Mouse (Mus musculus): ENCODE results near the gene Kpna3. TPM values are rescaled to one million over a fixed set of nuclear protein-coding genes. Genes with fewer than 3 reads are reported as not detected.
"Not testable (repeated sequence)": the region's sequence is repeated elsewhere in the genome, so short reads cannot be mapped to it uniquely, and the experiment has no call there.

Kpna3 gene
- polyA plus RNA-seq, 1 experiment from 2014 or later = 65.2 TPM

DNA sequence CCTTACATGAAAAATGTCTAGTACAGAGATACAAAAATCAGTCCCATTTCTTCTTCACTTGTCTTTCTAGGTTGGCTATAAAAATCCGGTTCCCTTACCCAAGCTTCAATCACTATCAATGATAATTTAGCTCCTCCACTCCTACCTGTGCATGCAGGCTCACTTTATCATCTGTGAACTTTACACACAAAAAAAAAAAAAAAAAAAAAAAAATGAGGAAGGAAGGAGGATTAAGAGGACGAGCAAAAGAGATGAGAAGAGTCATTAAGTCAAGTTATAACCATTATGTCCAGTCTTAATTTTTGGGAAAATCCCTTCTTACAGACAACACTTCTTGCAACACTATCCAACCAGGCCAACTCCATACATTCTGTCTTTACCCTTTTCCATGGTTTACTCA, 2.8 kb downstream of the Kpna3 start:
- Histone ChIP-seq H3K27me3 (replicated peaks; ENCODE audit: control insufficient read depth, insufficient read depth, low read length) (no peaks in the 10 kb centered on the region), H3K27ac (ENCODE audit: low read depth, low read length) (no peak overlapping the region), H3K9me3 (ENCODE audit: control insufficient read depth, low read length) (no peaks in the 10 kb centered on the region), H3K4me1 (ENCODE audit: control insufficient read depth, insufficient read depth, low read depth, low read length) (peaks cover 19% of the 10 kb centered on the region), H3K9ac (ENCODE audit: low read depth, low read length) (no peak overlapping the region), H3K4me2 (ENCODE audit: low read length) (no peak overlapping the region), H3K36me3 (ENCODE audit: control insufficient read depth, insufficient read depth, low read length) (no peaks in the 10 kb centered on the region), H3K4me3 (ENCODE audit: low read length) (no peak overlapping the region)
- no peak for ATAC-seq
- WGBS = 73% methylated on average over 2 of the region's 2 CpGs

DNA sequence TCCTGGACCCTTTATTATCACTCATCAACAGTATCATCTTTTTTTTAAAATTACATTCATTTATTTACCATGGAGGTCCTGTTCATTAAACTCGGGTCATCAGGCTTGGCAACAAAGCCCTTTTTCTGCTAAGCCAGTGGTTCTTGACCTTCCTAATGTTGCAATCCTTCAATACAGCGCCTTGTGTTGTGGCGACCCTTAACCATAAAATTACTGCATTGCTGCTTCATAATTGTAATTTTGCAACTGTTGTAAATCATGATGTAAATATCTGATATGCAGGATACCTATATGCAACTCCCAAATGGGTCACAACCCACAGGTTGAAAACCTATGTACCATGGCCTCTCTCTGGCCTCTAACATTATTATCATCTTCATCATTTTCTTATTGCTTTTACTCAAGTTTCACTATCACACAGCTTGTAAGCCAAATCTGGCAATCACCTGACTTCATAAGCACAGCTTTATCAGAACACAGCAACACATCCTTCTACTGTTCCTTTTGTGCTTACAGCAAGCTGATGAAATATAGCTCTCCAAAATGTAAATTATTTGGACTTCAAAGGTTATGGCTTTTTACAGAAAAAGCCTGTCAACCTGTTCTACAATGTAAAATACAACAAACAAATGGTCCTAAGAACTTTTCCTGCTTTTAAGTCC, 11.4 kb downstream of the Kpna3 start:
- Histone ChIP-seq H3K27me3 (replicated peaks; ENCODE audit: control insufficient read depth, insufficient read depth, low read length) (no peaks in the 10 kb centered on the region), H3K4me3 (ENCODE audit: low read length) (no peak overlapping the region), H3K4me1 (ENCODE audit: control insufficient read depth, insufficient read depth, low read depth, low read length) (no peaks in the 10 kb centered on the region; the same call in 1 of the 2 replicates), H3K9ac (ENCODE audit: low read depth, low read length) (no peak overlapping the region), H3K4me2 (ENCODE audit: low read length) (no peak overlapping the region), H3K9me3 (ENCODE audit: control insufficient read depth, low read length) (no peaks in the 10 kb centered on the region), H3K36me3 (ENCODE audit: control insufficient read depth, insufficient read depth, low read length) (no peaks in the 10 kb centered on the region), H3K27ac (ENCODE audit: low read depth, low read length) (no peak overlapping the region)
- no peak for ATAC-seq
- WGBS = 71% methylated on average over 3 of the region's 3 CpGs

DNA sequence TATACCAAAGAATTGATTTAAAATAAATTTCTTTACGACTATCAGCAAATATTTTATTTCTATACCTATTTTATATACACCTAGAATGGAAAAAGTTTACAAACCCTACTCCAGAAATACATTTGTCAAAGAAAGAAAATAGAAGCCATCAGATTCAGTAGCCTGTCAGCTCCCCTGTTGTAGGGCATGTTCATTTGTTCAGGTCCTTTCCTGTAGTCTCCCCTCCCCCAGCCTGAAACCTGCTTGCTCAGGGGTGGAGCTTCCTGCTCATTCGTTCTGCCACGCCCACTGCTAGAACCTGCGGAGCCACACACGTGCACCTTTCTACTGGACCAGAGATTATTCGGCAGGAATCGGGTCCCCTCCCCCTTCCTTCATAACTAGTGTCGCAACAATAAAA, 12.6 kb downstream of the Kpna3 start:
- not testable (repeated sequence) for H3K4me1 ChIP-seq (ENCODE audit: control insufficient read depth, insufficient read depth, low read depth, low read length); H3K36me3 ChIP-seq (ENCODE audit: control insufficient read depth, insufficient read depth, low read length); H3K9ac ChIP-seq (ENCODE audit: low read depth, low read length); H3K4me3 ChIP-seq (ENCODE audit: low read length); H3K27ac ChIP-seq (ENCODE audit: low read depth, low read length); H3K27me3 ChIP-seq (replicated peaks; ENCODE audit: control insufficient read depth, insufficient read depth, low read length); H3K4me2 ChIP-seq (ENCODE audit: low read length); ATAC-seq; H3K9me3 ChIP-seq (ENCODE audit: control insufficient read depth, low read length)
- 48% methylated on average over 4 of the region's 8 CpGs for WGBS

DNA sequence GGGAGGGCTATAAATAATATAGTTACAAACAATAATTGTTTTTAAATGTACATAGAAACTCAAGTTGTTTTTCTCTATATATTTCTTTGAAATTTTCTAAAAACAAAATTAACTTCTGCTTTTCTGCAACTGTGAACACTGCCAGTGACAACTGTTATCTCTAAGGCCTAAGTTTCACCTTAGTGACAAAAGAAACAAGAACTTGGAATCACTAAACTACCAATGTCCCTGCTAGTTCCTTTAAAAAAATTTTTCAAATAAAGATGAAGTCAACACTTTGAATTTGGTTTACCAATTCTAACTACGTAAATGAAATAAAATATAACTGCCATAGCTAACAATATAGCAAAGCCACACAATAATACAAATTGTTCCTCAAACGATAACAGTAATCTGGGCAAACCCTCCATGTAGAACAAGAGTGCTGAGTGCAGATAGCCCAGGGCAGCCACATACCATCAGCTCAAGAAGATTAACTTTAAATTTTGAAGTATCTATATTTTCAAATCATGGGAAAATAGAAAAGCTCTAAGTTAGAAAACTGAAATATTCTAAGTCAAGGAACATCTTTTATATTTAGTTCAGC, 14.5 kb downstream of the Kpna3 start:
- Histone ChIP-seq H3K27me3 (replicated peaks; ENCODE audit: control insufficient read depth, insufficient read depth, low read length) (no peaks in the 10 kb centered on the region), H3K4me1 (ENCODE audit: control insufficient read depth, insufficient read depth, low read depth, low read length) (no peaks in the 10 kb centered on the region), H3K9me3 (ENCODE audit: control insufficient read depth, low read length) (no peaks in the 10 kb centered on the region), H3K36me3 (ENCODE audit: control insufficient read depth, insufficient read depth, low read length) (no peaks in the 10 kb centered on the region), H3K4me3 (ENCODE audit: low read length) (no peak overlapping the region), H3K4me2 (ENCODE audit: low read length) (no peak overlapping the region), H3K27ac (ENCODE audit: low read depth, low read length) (no peak overlapping the region), H3K9ac (ENCODE audit: low read depth, low read length) (no peak overlapping the region)
- 92% methylated on average over 2 of the region's 2 CpGs for WGBS
- ATAC-seq = no peak

DNA sequence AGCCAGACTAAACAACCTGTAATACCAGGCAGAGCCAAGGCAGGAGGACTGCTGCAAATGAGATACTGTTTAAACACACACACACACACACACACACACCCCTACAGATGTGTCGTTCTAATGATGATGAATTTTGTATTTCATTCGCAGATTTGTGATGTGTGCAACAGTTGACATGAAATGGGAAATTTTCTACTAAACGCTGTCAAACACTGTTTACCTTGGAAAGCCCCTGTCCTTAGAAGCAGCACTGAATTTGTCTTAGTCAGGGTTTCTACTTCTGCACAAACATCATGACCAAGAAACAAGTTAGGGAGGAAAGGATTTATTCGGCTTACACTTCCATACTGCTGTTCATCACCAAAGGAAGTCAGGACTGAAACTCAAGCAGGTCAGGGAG, 24.0 kb downstream of the Kpna3 start:
- Histone ChIP-seq H3K4me3 (ENCODE audit: low read length) (no peak overlapping the region), H3K4me1 (ENCODE audit: control insufficient read depth, insufficient read depth, low read depth, low read length) (peaks cover 4% of the 10 kb centered on the region), H3K27me3 (replicated peaks; ENCODE audit: control insufficient read depth, insufficient read depth, low read length) (no peaks in the 10 kb centered on the region), H3K4me2 (ENCODE audit: low read length) (no peak overlapping the region), H3K9me3 (ENCODE audit: control insufficient read depth, low read length) (no peaks in the 10 kb centered on the region), H3K36me3 (ENCODE audit: control insufficient read depth, insufficient read depth, low read length) (no peaks in the 10 kb centered on the region), H3K9ac (ENCODE audit: low read depth, low read length) (no peak overlapping the region), H3K27ac (ENCODE audit: low read depth, low read length) (no peak overlapping the region)
- ATAC-seq = no peak
- WGBS = 83% methylated on average over 4 of the region's 4 CpGs

DNA sequence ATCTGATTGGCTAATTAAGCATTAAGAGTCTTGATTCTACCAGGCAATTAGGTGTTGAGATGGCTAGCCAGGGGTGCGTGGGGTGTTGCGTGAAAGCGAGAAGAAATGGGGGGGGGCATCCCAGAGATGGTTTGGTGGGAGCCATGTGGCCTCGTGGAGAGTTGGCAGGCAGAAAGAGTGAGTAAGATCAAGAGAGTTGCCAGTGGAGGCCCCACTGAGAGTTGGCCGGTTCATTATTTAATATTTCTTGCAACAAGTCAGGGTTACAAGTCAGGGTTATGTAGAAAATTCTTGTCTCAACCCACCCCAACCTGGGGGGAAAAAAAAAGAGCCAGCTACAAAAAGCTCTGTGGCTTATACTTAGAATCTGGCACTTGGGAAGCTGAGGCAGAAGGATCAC, 24.4 kb downstream of the Kpna3 start:
- no peak overlapping the region for H3K4me3 ChIP-seq (ENCODE audit: low read length)
- no peaks in the 10 kb centered on the region for H3K9me3 ChIP-seq (ENCODE audit: control insufficient read depth, low read length)
- 62% methylated on average over 5 of the region's 5 CpGs for WGBS
- no peak overlapping the region for H3K4me2 ChIP-seq (ENCODE audit: low read length)
- H3K27me3 ChIP-seq (replicated peaks; ENCODE audit: control insufficient read depth, insufficient read depth, low read length) = no peaks in the 10 kb centered on the region
- no peaks in the 10 kb centered on the region for H3K36me3 ChIP-seq (ENCODE audit: control insufficient read depth, insufficient read depth, low read length)
- no peak overlapping the region for H3K27ac ChIP-seq (ENCODE audit: low read depth, low read length)
- peaks cover 4% of the 10 kb centered on the region for H3K4me1 ChIP-seq (ENCODE audit: control insufficient read depth, insufficient read depth, low read depth, low read length)
- H3K9ac ChIP-seq (ENCODE audit: low read depth, low read length) = no peak overlapping the region
- ATAC-seq = no peak

DNA sequence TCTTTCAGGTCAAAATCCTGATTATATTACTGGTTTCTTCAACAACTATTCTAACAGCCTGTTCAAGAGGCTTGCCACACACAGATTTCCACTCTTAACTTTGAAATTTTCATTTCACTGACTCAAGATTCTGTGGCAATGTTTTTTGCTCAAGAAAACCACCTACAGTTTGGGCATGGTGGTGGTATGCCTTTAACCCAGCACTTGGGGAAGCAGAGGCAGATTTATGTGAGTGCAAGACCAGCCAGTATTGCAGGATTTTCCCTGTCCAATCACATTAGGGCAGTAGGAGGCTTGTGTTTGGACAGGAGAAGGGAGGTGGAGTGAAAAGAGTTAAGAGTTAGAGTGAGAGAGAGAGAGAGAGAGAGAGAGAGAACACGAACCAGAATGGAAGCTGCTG, 24.9 kb downstream of the Kpna3 start:
- H3K9me3 ChIP-seq (ENCODE audit: control insufficient read depth, low read length) = no peaks in the 10 kb centered on the region
- no peak for ATAC-seq
- H3K4me2 ChIP-seq (ENCODE audit: low read length) = no peak overlapping the region
- no peaks in the 10 kb centered on the region for H3K27me3 ChIP-seq (replicated peaks; ENCODE audit: control insufficient read depth, insufficient read depth, low read length)
- peaks cover 4% of the 10 kb centered on the region for H3K4me1 ChIP-seq (ENCODE audit: control insufficient read depth, insufficient read depth, low read depth, low read length)
- no peak overlapping the region for H3K4me3 ChIP-seq (ENCODE audit: low read length)
- H3K27ac ChIP-seq (ENCODE audit: low read depth, low read length) = no peak overlapping the region
- 21% methylated on average over 1 of the region's 1 CpGs for WGBS
- no peak overlapping the region for H3K9ac ChIP-seq (ENCODE audit: low read depth, low read length)
- no peaks in the 10 kb centered on the region for H3K36me3 ChIP-seq (ENCODE audit: control insufficient read depth, insufficient read depth, low read length)

DNA sequence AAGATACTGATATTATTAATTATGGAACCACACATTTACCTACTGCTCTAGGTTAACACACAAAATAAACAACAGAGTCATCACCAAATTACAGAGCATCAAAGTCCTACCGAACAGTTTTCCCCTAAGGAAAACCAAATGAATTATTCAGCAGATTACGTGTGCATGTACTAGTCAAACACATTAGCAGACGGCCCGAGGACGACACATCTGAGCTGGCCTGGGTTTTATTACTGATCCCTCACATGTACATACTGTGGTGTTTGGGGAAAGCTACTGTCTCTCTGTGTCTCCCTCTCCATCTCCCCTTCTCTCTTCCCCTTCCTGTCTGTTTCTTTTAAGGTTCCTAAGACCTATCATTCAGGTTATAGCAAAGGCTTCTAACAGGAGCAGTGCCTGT, 25.5 kb downstream of the Kpna3 start:
- Histone ChIP-seq H3K9ac (ENCODE audit: low read depth, low read length) (no peak overlapping the region), H3K9me3 (ENCODE audit: control insufficient read depth, low read length) (no peaks in the 10 kb centered on the region), H3K4me3 (ENCODE audit: low read length) (no peak overlapping the region), H3K4me1 (ENCODE audit: control insufficient read depth, insufficient read depth, low read depth, low read length) (peaks cover 4% of the 10 kb centered on the region), H3K27me3 (replicated peaks; ENCODE audit: control insufficient read depth, insufficient read depth, low read length) (no peaks in the 10 kb centered on the region), H3K4me2 (ENCODE audit: low read length) (no peak overlapping the region), H3K36me3 (ENCODE audit: control insufficient read depth, insufficient read depth, low read length) (no peaks in the 10 kb centered on the region), H3K27ac (ENCODE audit: low read depth, low read length) (no peak overlapping the region)
- ATAC-seq = no peak
- 15% methylated on average over 5 of the region's 5 CpGs for WGBS

DNA sequence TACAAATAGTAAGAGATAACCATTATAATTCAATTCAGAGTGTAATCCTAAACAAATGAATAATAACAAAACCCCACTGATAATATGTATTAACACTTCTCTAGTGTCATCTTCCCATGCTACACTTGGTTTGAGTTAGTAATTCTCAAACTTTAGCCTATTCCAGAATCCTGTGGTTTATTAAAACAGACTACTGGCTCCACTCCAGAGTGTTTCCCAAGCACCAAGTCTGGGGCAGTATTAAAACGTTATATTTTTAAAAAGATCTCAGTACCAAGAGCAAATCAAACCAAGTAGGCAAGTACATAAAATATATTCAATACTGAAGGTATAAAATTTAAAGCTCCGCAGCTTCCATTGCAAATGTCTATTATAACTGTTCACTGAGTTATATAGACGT, 26.0 kb downstream of the Kpna3 start:
- Histone ChIP-seq H3K27me3 (replicated peaks; ENCODE audit: control insufficient read depth, insufficient read depth, low read length) (no peaks in the 10 kb centered on the region), H3K9ac (ENCODE audit: low read depth, low read length) (no peak overlapping the region), H3K9me3 (ENCODE audit: control insufficient read depth, low read length) (no peaks in the 10 kb centered on the region), H3K4me2 (ENCODE audit: low read length) (no peak overlapping the region), H3K4me1 (ENCODE audit: control insufficient read depth, insufficient read depth, low read depth, low read length) (peaks cover 4% of the 10 kb centered on the region), H3K36me3 (ENCODE audit: control insufficient read depth, insufficient read depth, low read length) (no peaks in the 10 kb centered on the region), H3K27ac (ENCODE audit: low read depth, low read length) (no peak overlapping the region), H3K4me3 (ENCODE audit: low read length) (no peak overlapping the region)
- 63% methylated on average over 3 of the region's 3 CpGs for WGBS
- no peak for ATAC-seq

All from hindbrain, embryonic 16.5 days (tissue).